Mouse (Mus musculus) testis, postnatal 10 days (tissue): ENCODE data around the gene Iqcg.

Source experiments
- DNase-seq: peaks from one replicate; pipeline ENCODE4 v3.0.0; 2021; ENCODE audit warnings: low spot score

The Iqcg gene

DNA sequence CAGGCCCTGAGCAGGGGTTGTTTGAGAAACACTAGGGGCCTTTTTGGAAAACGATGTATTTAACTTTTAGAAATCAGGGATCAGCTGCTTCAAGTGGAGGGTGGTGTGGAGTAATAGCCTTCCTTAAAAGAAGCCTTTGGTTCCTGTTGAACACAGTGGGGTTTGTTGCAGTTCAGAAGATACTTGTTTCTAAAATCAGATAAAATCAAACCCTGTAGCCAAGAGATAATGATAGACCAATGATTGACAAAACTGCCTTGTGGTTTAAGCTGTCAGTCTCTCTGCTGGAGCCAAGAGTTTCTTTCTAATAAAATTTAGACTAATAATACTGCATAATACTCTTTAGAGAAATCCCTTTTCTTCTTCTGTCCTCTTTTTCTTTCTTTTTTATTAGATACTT is 75.8 kb downstream of the Iqcg start:
- no peak for DNase-seq

- no peak for DNase-seq
Measured at GRCm38 (mm10) chr16:32973047-32973446, 83.0 kb downstream of the Iqcg start.

- no peak for DNase-seq
Measured at GRCm38 (mm10) chr16:32972535-32972934, 83.5 kb downstream of the Iqcg start.
